Mouse (Mus musculus): ENCODE results near the gene Clec2h. TPM values are rescaled to one million over a fixed set of nuclear protein-coding genes. Genes with fewer than 3 reads are reported as not detected.

The Clec2h gene
- 3.7 TPM for total RNA-seq (2023)

GRCm38 (mm10) chr6:128662206-128662605 lies at the start of gene Clec2h:
Clec2h (plus strand) TSS chr6:128662385.

GRCm38 (mm10) chr6:128623433-128623832 lies 38.8 kb upstream of the Clec2h start, which contains the start of gene Klrb1a:
Klrb1a (minus strand) TSS chr6:128623533.

GRCm38 (mm10) chr6:128722959-128723358 lies 60.8 kb downstream of the Clec2h start, which contains the start of gene Klrb1:
Klrb1 (minus strand) TSS chr6:128723059.

Other genes with a start within 250 kb of the Clec2h start
- gene Itfg2, start 237.5 kb upstream of the Clec2h start, total RNA-seq (2023), result 61.9 TPM
- 82.5 TPM for gene Fkbp4, start 223.7 kb upstream of the Clec2h start, total RNA-seq (2023)
- gene Pzp, start 135.7 kb upstream of the Clec2h start, total RNA-seq (2023), result not detected
- not detected for gene A2ml1, start 80.8 kb upstream of the Clec2h start, total RNA-seq (2023)
- 2.4 TPM for gene Klrb1a, start 38.9 kb upstream of the Clec2h start, total RNA-seq (2023)
- gene Klrb1, start 60.7 kb downstream of the Clec2h start, total RNA-seq (2023), result 0.80 TPM
- 6.0 TPM for gene Klrb1c, start 126.8 kb downstream of the Clec2h start, total RNA-seq (2023)
- not detected for gene Gm44511, start 163.9 kb downstream of the Clec2h start, total RNA-seq (2023)
- gene Klrb1b, start 163.9 kb downstream of the Clec2h start, total RNA-seq (2023), result 0.80 TPM
- gene Clec2i, start 225.2 kb downstream of the Clec2h start, total RNA-seq (2023), result 34.5 TPM
- gene BC035044, start 228.7 kb downstream of the Clec2h start, total RNA-seq (2023), result 6.5 TPM

All from CD4-positive naive resting alpha-beta T cell, adult 57 days (primary cell).